Mouse (Mus musculus): ENCODE results near the gene Cdk2ap2.
A peak's percentile ranks its signal among the peaks of the same experiment; 100 is the strongest.
"Not testable (repeated sequence)": the region's sequence is repeated elsewhere in the genome, so short reads cannot be mapped to it uniquely, and the experiment has no call there.

The Cdk2ap2 gene

DNA sequence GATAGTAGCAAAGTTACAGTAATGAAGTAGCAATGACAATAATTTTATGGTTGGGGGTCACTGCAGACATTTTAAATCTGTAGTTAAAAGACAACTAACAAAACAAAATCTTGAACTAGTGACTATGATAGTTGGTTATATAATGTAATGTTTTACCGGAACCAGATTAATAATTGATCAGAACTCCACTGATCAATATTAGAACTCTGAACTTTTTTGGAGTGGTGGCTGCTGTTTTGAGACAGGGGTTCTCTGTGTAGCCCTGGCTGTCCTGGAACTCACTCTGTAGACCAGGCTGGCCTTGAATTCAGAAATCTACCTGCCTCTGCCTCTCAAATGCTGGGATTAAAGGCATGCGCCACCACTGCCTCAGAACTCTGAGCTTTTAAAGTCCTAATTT, 28.7 kb upstream of the Cdk2ap2 start:
- DNase-seq, result not testable (repeated sequence)

DNA sequence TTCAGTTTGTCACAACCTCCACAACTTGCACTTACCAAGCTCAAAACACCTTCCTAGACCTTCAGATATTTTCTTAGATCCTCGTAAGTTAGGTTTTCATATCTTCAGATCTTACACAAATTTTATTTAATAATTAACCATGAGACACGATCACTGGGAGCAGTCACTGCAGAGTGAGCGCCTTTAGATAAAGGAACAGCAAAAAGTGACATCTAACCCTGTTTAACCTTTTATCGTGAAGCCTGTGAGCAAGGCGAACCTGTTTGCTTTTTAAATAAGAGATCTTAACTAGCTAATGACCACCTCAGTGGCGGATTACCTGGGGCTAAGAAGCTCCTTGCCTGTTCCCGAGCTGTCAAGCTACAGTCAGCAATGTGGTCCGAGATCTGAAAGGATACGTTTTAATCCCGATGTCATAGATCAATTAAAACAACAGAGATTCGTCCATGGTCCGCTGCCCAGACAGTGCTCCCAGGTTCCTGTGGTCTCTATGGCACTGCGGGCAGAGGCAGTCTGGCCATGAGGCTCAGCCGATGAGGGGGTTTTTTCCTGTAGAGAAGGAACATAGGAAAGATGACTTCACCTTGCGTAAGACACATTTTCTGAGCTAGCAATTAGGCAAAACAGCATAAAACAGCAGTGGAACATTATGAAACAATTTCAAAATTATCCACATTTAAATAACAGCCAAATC, 28.1 kb upstream of the Cdk2ap2 start:
- DNase-seq, result no peak

DNA sequence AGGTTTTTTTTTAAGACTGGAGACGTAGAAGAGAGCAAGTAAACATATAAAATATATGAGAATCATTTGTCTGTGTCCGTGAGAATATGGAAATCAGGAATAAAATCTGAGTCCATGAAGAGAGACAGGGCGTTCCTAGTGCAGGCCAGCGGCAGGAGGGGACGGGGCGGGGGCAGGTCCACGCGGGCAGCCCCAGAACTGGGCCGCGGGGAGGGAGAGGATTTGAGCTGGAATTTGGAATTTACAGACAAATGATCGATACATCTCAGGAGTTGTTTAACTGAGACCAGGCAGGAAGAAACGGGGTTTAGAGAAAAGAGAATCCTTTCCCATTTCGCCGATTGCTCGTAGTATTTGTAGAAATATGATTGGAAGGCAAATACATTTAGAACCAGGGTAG, 26.7 kb upstream of the Cdk2ap2 start:
- DNase-seq, result no peak

- no peak for DNase-seq
Measured at GRCm38 (mm10) chr19:4070756-4071155, 26.2 kb upstream of the Cdk2ap2 start.

- DNase-seq, result no peak
Measured at GRCm38 (mm10) chr19:4071406-4071805, 25.6 kb upstream of the Cdk2ap2 start.

GRCm38 (mm10) chr19:4072706-4073424, 24.1 kb upstream of the Cdk2ap2 start:
- DNase-seq, result no peak

DNA sequence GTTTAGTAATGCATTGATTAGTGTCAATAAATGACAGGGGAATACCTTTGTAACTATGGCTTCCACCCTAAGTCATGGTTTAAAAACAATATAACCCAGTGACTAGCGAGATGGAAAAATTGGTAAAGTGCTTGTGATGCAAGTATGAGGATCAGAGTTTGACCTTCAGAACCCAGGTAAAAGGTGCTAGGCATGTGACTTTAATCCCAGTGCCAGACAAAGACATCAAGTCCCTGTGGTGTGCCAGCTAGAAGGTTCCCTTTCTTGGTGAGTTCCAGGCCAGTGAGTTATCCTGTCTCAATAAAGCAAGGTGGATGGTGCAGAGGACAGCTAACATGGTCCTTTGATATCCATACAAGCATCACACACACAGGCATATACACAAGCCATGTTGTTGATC, 21.5 kb upstream of the Cdk2ap2 start:
- DNase-seq, result no peak

GRCm38 (mm10) chr19:4079594-4079993, 17.4 kb upstream of the Cdk2ap2 start:
- peak; percentile 61 for DNase-seq

GRCm38 (mm10) chr19:4080511-4081009, 16.4 kb upstream of the Cdk2ap2 start:
- DNase-seq, result peak; percentile 94

- DNase-seq, result no peak
Measured at GRCm38 (mm10) chr19:4081394-4081793, 15.6 kb upstream of the Cdk2ap2 start, which contains the start of gene Cabp2. Gene Cabp2 (plus strand): TSS chr19:4081578.

GRCm38 (mm10) chr19:4082219-4082965, 14.6 kb upstream of the Cdk2ap2 start:
- peak; percentile 66 for DNase-seq

- peak; percentile 49 for DNase-seq
Measured at GRCm38 (mm10) chr19:4083316-4083715, 13.7 kb upstream of the Cdk2ap2 start.

DNA sequence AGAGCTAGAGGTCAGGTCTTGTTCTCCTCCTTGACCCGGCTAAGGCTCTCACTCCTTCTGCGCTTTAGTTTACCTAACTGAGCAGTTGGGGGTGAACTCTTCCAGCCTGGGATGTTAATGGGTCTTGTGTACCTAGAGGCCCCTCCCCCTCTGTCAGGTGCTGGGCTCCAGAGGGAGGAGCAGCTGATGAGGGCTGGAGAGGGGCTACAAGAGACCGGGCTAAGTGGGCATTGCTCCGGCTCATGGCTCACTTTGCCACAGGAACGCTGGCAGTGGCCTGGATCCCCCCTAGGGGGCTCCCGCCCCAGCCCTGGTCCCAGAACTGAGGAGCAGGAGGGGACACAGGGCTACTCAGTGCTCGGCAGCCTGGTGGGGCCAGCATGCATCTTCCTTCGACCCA, 13.2 kb upstream of the Cdk2ap2 start:
- DNase-seq, result no peak

GRCm38 (mm10) chr19:4084984-4085383, 12.0 kb upstream of the Cdk2ap2 start:
- peak; percentile 55 for DNase-seq

DNA sequence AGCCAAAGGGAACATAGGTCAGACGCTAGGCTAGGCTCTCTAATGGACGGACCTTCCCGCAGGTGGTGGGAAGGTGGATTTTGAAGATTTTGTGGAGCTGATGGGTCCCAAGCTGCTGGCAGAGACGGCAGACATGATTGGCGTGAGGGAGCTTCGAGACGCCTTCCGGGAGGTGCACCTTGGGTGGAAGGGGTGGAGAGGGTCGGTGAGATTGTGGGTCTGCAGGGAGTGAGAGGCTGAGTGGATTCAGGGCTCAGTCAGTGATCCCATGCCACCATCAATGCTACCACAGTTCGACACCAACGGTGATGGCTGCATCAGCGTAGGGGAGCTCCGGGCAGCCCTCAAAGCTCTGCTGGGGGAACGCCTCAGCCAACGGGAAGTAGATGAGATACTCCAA, 10.8 kb upstream of the Cdk2ap2 start:
- no peak for DNase-seq

GRCm38 (mm10) chr19:4087090-4087489, 9.9 kb upstream of the Cdk2ap2 start:
- DNase-seq, result no peak

GRCm38 (mm10) chr19:4088146-4088545, 8.8 kb upstream of the Cdk2ap2 start:
- DNase-seq, result no peak

- DNase-seq, result no peak
Measured at GRCm38 (mm10) chr19:4089128-4089527, 7.9 kb upstream of the Cdk2ap2 start.

DNA sequence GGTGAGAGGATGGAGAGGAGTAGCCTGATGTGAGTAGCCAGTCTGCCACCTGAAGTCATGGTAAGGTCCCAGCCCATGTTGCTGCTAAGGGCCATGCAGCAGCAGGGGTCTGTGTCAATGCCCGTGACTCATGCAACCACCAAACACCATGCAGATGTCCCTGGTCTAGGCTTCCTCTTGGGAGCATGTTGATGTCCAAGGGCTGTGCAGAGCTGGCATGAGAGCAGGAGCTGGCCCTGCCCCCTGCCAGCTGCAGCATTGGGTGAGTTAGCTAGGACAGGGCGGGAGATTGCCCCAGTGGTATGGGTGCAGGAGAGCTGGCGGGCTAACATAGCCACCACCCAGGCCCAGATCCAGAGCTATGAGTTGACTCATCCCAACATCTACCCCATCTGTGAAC, 6.5 kb upstream of the Cdk2ap2 start:
- DNase-seq, result no peak

DNA sequence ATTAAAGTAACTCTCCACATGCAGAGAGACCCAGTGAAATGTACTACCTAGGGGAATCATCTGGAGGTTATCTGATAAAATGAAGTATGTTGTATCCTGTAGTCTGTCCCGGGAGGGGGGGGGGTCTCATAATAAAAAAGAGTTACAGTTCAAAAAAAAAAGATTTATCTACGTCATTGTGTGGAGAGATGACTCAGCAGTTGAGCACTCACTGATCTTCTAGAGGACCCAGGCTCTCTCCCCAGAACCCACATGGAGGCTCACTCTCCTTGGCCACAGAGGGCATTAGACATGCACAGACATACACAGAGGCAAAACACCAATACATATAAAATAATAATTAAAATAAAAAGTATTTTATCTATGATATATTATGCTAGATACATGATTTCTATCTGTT, 5.6 kb upstream of the Cdk2ap2 start:
- DNase-seq, result no peak

DNA sequence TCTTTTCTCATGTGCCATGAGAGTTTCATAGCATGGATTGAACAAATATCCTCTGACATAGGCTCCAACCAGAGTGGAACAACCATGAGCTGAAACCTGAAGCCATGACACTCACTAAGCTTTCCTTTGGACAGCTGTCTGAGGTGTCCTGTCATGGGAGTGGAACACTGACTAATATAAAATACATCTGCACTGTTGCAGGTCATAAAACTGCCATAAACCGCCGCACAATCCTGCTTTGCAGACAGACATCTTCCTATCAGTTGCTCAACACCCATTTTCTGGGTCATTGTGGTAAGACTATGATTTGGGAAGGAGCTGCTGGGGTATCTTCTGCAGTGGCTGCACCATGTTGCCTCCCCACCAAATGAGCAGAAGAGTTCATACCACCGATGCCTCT, 4.2 kb upstream of the Cdk2ap2 start:
- DNase-seq, result no peak

- no peak for DNase-seq
Measured at GRCm38 (mm10) chr19:4093772-4094171, 3.2 kb upstream of the Cdk2ap2 start.

- no peak for DNase-seq
Measured at GRCm38 (mm10) chr19:4094348-4094747, 2.6 kb upstream of the Cdk2ap2 start.

All from cerebellum, adult 9-10 months (tissue).